Mouse (Mus musculus): ENCODE results near the gene Fbxl7. TPM values are rescaled to one million over a fixed set of nuclear protein-coding genes. Genes with fewer than 3 reads are reported as not detected.

The Fbxl7 gene
- polyA plus RNA-seq, 1 experiment from 2014 or later = 32.3 TPM

- H3K4me1 ChIP-seq (ENCODE audit: control insufficient read depth, insufficient read depth, low read length) = no peaks in the 10 kb centered on the region; the same call in 1 of the 2 replicates
Observed at GRCm38 (mm10) chr15:26842216-26842615, 53.2 kb downstream of the Fbxl7 start.

GRCm38 (mm10) chr15:26838386-26838785 is 57.0 kb downstream of the Fbxl7 start:
- Histone ChIP-seq H3K36me3 (ENCODE audit: control insufficient read depth, insufficient read depth, low read length) (no peaks in the 10 kb centered on the region), H3K4me3 (ENCODE audit: low read depth, low read length) (no peak overlapping the region), H3K4me1 (ENCODE audit: control insufficient read depth, insufficient read depth, low read length) (no peaks in the 10 kb centered on the region), H3K27me3 (ENCODE audit: control insufficient read depth, insufficient read depth, low read length) (no peaks in the 10 kb centered on the region), H3K9me3 (ENCODE audit: control insufficient read depth, low read depth, low read length) (no peaks in the 10 kb centered on the region), H3K9ac (replicated peaks; ENCODE audit: low read depth, low read length) (no peak overlapping the region), H3K4me2 (replicated peaks; ENCODE audit: low read depth, low read length) (no peak overlapping the region), H3K27ac (ENCODE audit: low read length) (no peak overlapping the region)
- WGBS = 94% methylated on average over 1 of the region's 1 CpGs
- ATAC-seq (ENCODE audit: insufficient number of reproducible peaks, insufficient read depth, low FRiP score, low read depth) = no peak

More at GRCm38 (mm10) chr15:26842216-26842615, 53.2 kb downstream of the Fbxl7 start:
- no peaks in the 10 kb centered on the region for H3K9me3 ChIP-seq (ENCODE audit: control insufficient read depth, low read depth, low read length)
- H3K4me2 ChIP-seq (replicated peaks; ENCODE audit: low read depth, low read length) = no peak overlapping the region
- WGBS = 88% methylated on average over 6 of the region's 6 CpGs
- ATAC-seq (ENCODE audit: insufficient number of reproducible peaks, insufficient read depth, low FRiP score, low read depth) = no peak
- no peak overlapping the region for H3K4me3 ChIP-seq (ENCODE audit: low read depth, low read length)
- H3K27me3 ChIP-seq (ENCODE audit: control insufficient read depth, insufficient read depth, low read length) = no peaks in the 10 kb centered on the region
- no peaks in the 10 kb centered on the region for H3K36me3 ChIP-seq (ENCODE audit: control insufficient read depth, insufficient read depth, low read length)
- no peak overlapping the region for H3K27ac ChIP-seq (ENCODE audit: low read length)
- no peak overlapping the region for H3K9ac ChIP-seq (replicated peaks; ENCODE audit: low read depth, low read length)

DNA sequence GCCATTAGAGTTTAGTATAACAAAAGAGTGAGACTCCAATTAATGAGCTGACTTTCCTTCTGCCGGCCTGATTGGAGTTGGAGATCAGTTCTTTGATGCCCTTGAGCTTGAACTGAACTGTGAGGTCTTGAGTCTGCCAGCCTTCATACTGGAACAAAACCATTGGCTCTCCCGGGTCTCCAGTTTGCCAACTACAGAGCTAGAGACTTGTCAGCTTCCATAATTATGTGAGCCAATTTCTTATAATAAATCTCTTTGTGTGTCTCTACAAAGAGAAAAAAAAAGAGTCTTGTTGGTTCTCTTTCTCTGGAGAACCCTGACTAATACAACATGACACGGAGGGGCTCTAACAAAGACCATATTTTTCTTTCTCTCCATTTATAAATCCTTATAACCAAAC is 58.2 kb downstream of the Fbxl7 start:
- Histone ChIP-seq H3K9ac (replicated peaks; ENCODE audit: low read depth, low read length) (no peak overlapping the region), H3K9me3 (ENCODE audit: control insufficient read depth, low read depth, low read length) (no peaks in the 10 kb centered on the region), H3K27ac (ENCODE audit: low read length) (no peak overlapping the region), H3K36me3 (ENCODE audit: control insufficient read depth, insufficient read depth, low read length) (no peaks in the 10 kb centered on the region), H3K4me1 (ENCODE audit: control insufficient read depth, insufficient read depth, low read length) (no peaks in the 10 kb centered on the region), H3K4me3 (ENCODE audit: low read depth, low read length) (no peak overlapping the region), H3K27me3 (ENCODE audit: control insufficient read depth, insufficient read depth, low read length) (no peaks in the 10 kb centered on the region), H3K4me2 (replicated peaks; ENCODE audit: low read depth, low read length) (no peak overlapping the region)
- no peak for ATAC-seq (ENCODE audit: insufficient number of reproducible peaks, insufficient read depth, low FRiP score, low read depth)
- 69% methylated on average over 3 of the region's 3 CpGs for WGBS

DNA sequence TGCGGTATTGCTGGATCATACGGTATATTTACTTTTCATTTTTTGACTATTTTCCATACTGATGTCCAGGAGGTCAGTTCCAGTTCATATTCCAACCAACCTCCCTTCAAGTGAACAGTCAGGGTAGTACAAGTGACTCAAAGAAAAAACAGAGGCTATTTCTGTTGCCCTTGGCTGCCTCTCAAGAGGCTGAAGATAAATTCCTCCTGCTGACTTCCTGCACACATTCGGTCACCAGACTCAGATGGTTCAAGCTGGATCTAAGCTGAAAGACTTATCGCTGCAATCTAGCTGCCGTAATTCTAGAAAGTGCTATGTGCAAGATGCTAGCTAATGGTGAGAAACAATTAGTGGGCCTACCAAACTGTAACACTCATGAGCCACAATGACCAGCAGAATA is 61.0 kb downstream of the Fbxl7 start:
- H3K4me3 ChIP-seq (ENCODE audit: low read depth, low read length) = no peak overlapping the region
- no peak overlapping the region for H3K4me2 ChIP-seq (replicated peaks; ENCODE audit: low read depth, low read length)
- no peak overlapping the region for H3K9ac ChIP-seq (replicated peaks; ENCODE audit: low read depth, low read length)
- H3K36me3 ChIP-seq (ENCODE audit: control insufficient read depth, insufficient read depth, low read length) = no peaks in the 10 kb centered on the region
- H3K9me3 ChIP-seq (ENCODE audit: control insufficient read depth, low read depth, low read length) = no peaks in the 10 kb centered on the region
- H3K27me3 ChIP-seq (ENCODE audit: control insufficient read depth, insufficient read depth, low read length) = no peaks in the 10 kb centered on the region
- no peaks in the 10 kb centered on the region for H3K4me1 ChIP-seq (ENCODE audit: control insufficient read depth, insufficient read depth, low read length)
- ATAC-seq (ENCODE audit: insufficient number of reproducible peaks, insufficient read depth, low FRiP score, low read depth) = no peak
- no peak overlapping the region for H3K27ac ChIP-seq (ENCODE audit: low read length)
- 79% methylated on average over 5 of the region's 5 CpGs for WGBS

DNA sequence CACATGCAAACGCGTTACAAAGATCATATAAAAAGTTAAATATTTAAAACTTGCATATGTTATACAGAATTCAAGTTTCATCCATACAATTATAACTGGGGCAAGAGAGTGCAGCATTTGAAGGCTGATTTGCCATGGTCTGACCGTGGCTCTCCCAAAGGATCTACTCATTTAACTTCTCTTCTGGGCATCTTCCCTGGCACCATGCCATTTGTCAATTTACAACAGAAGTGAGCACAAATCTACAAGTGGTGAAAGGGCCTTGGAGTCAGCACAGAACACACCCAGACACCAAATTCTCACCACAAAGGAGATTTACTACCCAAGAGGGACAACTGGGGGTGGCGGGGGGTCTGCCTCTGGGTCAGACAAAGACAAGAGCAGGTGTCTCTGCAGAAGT is 64.2 kb downstream of the Fbxl7 start:
- no peak overlapping the region for H3K4me3 ChIP-seq (ENCODE audit: low read depth, low read length)
- no peak for ATAC-seq (ENCODE audit: insufficient number of reproducible peaks, insufficient read depth, low FRiP score, low read depth)

GRCm38 (mm10) chr15:26816931-26817330 is 78.4 kb downstream of the Fbxl7 start:
- Histone ChIP-seq H3K9me3 (ENCODE audit: control insufficient read depth, low read depth, low read length) (no peaks in the 10 kb centered on the region), H3K4me3 (ENCODE audit: low read depth, low read length) (no peak overlapping the region), H3K36me3 (ENCODE audit: control insufficient read depth, insufficient read depth, low read length) (no peaks in the 10 kb centered on the region), H3K9ac (replicated peaks; ENCODE audit: low read depth, low read length) (no peak overlapping the region), H3K27ac (ENCODE audit: low read length) (no peak overlapping the region), H3K27me3 (ENCODE audit: control insufficient read depth, insufficient read depth, low read length) (no peaks in the 10 kb centered on the region), H3K4me2 (replicated peaks; ENCODE audit: low read depth, low read length) (no peak overlapping the region), H3K4me1 (ENCODE audit: control insufficient read depth, insufficient read depth, low read length) (0 out of 2 replicates have a peak, but pooled peaks cover 11% of the 10 kb centered on the region)
- 92% methylated on average over 1 of the region's 1 CpGs for WGBS
- no peak for ATAC-seq (ENCODE audit: insufficient number of reproducible peaks, insufficient read depth, low FRiP score, low read depth)

More for the DNA sequence above, 64.2 kb downstream of the Fbxl7 start:
- WGBS = 84% methylated on average over 4 of the region's 4 CpGs
- no peak overlapping the region for H3K9ac ChIP-seq (replicated peaks; ENCODE audit: low read depth, low read length)
- no peaks in the 10 kb centered on the region for H3K36me3 ChIP-seq (ENCODE audit: control insufficient read depth, insufficient read depth, low read length)
- no peaks in the 10 kb centered on the region for H3K27me3 ChIP-seq (ENCODE audit: control insufficient read depth, insufficient read depth, low read length)
- no peak overlapping the region for H3K4me2 ChIP-seq (replicated peaks; ENCODE audit: low read depth, low read length)
- no peak overlapping the region for H3K27ac ChIP-seq (ENCODE audit: low read length)
- H3K9me3 ChIP-seq (ENCODE audit: control insufficient read depth, low read depth, low read length) = no peaks in the 10 kb centered on the region
- no peaks in the 10 kb centered on the region for H3K4me1 ChIP-seq (ENCODE audit: control insufficient read depth, insufficient read depth, low read length)

DNA sequence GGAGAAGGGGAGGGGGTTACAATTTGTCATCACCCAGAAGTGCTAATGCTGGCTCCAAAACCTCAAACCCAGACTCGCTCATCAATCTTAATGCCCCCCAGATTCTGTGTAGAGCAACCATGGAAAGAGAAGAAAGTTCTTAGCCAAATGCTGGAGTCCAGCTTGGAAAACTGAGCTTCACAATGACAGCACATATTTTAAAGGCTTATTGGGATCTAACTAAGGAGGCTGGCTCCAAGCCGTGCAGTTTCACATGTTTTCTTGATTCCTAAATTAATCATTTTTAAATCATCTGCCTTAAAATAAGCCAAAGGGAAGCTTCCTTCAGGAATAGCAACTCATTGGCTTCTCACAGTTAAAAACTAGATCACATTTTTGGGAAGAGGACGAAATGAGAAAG is 82.5 kb downstream of the Fbxl7 start:
- Histone ChIP-seq H3K4me2 (replicated peaks; ENCODE audit: low read depth, low read length) (no peak overlapping the region), H3K9me3 (ENCODE audit: control insufficient read depth, low read depth, low read length) (no peaks in the 10 kb centered on the region), H3K36me3 (ENCODE audit: control insufficient read depth, insufficient read depth, low read length) (no peaks in the 10 kb centered on the region), H3K4me1 (ENCODE audit: control insufficient read depth, insufficient read depth, low read length) (0 out of 2 replicates have a peak, but pooled peaks cover 11% of the 10 kb centered on the region), H3K9ac (replicated peaks; ENCODE audit: low read depth, low read length) (no peak overlapping the region), H3K4me3 (ENCODE audit: low read depth, low read length) (no peak overlapping the region), H3K27ac (ENCODE audit: low read length) (no peak overlapping the region), H3K27me3 (ENCODE audit: control insufficient read depth, insufficient read depth, low read length) (no peaks in the 10 kb centered on the region)
- no peak for ATAC-seq (ENCODE audit: insufficient number of reproducible peaks, insufficient read depth, low FRiP score, low read depth)
- 43% methylated on average over 3 of the region's 3 CpGs for WGBS

DNA sequence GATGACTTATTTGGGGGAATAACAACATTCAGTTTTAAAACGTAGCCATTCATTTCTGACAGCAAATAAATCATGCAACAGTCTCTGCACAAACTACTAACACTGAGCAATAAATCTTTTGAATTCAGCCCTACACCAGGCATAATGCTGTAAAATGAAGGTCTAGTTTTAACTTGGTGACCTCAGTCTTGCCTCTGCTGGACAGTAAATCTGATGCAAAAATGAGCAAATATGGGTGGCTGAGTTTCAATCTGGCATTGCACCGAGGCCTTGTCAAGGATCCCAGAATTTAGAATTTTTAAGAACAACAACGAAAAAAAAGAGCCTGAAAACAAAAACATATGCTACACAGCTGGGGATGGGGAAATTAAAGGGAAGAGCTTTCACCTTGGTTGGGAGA is 85.8 kb downstream of the Fbxl7 start:
- no peak overlapping the region for H3K4me2 ChIP-seq (replicated peaks; ENCODE audit: low read depth, low read length)
- H3K4me1 ChIP-seq (ENCODE audit: control insufficient read depth, insufficient read depth, low read length) = no peaks in the 10 kb centered on the region
- H3K27ac ChIP-seq (ENCODE audit: low read length) = no peak overlapping the region
- H3K9me3 ChIP-seq (ENCODE audit: control insufficient read depth, low read depth, low read length) = no peaks in the 10 kb centered on the region
- no peak for ATAC-seq (ENCODE audit: insufficient number of reproducible peaks, insufficient read depth, low FRiP score, low read depth)
- no peak overlapping the region for H3K9ac ChIP-seq (replicated peaks; ENCODE audit: low read depth, low read length)
- no peak overlapping the region for H3K4me3 ChIP-seq (ENCODE audit: low read depth, low read length)
- H3K36me3 ChIP-seq (ENCODE audit: control insufficient read depth, insufficient read depth, low read length) = no peaks in the 10 kb centered on the region
- 64% methylated on average over 3 of the region's 3 CpGs for WGBS
- no peaks in the 10 kb centered on the region for H3K27me3 ChIP-seq (ENCODE audit: control insufficient read depth, insufficient read depth, low read length)

DNA sequence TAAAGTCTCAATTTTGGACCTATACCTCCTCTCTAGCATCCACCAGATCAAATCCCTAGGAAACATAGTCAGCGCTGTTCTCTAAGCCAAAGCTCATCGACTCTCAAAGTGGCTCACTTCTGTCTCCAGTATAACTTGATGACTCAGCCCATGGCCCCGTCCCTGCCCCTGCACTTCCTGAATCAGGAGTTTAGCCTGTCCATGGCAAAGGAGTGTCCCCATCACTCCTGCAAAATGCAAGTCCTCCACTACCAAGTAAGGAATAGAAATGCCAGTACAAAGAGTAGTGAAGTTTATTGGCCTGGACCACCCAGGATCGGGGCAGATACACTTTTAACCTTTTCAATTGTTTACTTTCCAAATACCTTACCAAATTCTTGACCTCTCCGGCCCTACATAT is 91.3 kb downstream of the Fbxl7 start:
- H3K27ac ChIP-seq (ENCODE audit: low read length) = no peak overlapping the region
- H3K9me3 ChIP-seq (ENCODE audit: control insufficient read depth, low read depth, low read length) = no peaks in the 10 kb centered on the region

More for the DNA sequence above, 91.3 kb downstream of the Fbxl7 start:
- Histone ChIP-seq H3K9ac (replicated peaks; ENCODE audit: low read depth, low read length) (no peak overlapping the region), H3K4me2 (replicated peaks; ENCODE audit: low read depth, low read length) (no peak overlapping the region), H3K36me3 (ENCODE audit: control insufficient read depth, insufficient read depth, low read length) (no peaks in the 10 kb centered on the region), H3K27me3 (ENCODE audit: control insufficient read depth, insufficient read depth, low read length) (no peaks in the 10 kb centered on the region), H3K4me3 (ENCODE audit: low read depth, low read length) (no peak overlapping the region), H3K4me1 (ENCODE audit: control insufficient read depth, insufficient read depth, low read length) (no peaks in the 10 kb centered on the region)
- WGBS = 26% methylated on average over 5 of the region's 5 CpGs
- no peak for ATAC-seq (ENCODE audit: insufficient number of reproducible peaks, insufficient read depth, low FRiP score, low read depth)

Data from stomach, embryonic 14.5 days (tissue).